Mouse (Mus musculus): ENCODE measurements around the gene Rgsl1. TPM values are rescaled to one million over a fixed set of nuclear protein-coding genes. Genes with fewer than 3 reads are reported as not detected.
"Not testable (repeated sequence)": the region's sequence is repeated elsewhere in the genome, so short reads cannot be mapped to it uniquely, and the experiment has no call there.

Rgsl1 gene
- polyA plus RNA-seq, 1 experiment from 2014 or later, result not detected

DNA sequence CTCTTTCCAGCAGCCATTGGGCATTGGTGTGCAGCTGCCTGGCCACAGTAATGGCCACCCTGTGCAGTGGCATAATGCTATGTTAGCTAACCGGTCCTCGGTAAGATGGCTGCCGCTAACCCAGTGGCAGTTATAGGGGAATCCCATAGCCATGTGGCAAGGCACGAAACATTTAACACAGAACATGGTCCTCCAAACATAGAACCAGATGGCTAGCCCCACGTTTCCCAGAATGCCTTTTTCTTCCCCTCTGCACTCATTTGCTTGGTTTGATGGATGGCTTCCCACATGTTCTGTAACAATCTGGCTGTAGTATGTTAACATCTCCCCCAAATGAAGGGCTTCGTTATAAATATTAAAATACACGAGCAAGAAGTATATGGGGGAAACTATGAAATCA, 67.7 kb downstream of the Rgsl1 start:
- no peaks in the 10 kb centered on the region for H3K36me3 ChIP-seq (ENCODE audit: control insufficient read depth, insufficient read depth, low read length)
- H3K9ac ChIP-seq (ENCODE audit: low read length), result no peak overlapping the region
- H3K4me3 ChIP-seq (ENCODE audit: control insufficient read depth in 1 of 2, insufficient read depth in 1 of 2, low read depth in 1 of 2, low read length in 2 of 2), result no peak overlapping the region
- no peak overlapping the region for H3K27ac ChIP-seq (replicated peaks in 1 of 2; ENCODE audit: control insufficient read depth in 1 of 2, insufficient read depth in 1 of 2, low read depth in 2 of 2, low read length in 2 of 2)
- WGBS, result 88% methylated on average over 7 of the region's 7 CpGs
- no peaks in the 10 kb centered on the region for H3K9me3 ChIP-seq (ENCODE audit: control insufficient read depth, low read length)
- H3K27me3 ChIP-seq (ENCODE audit: control insufficient read depth, insufficient read depth, low read length), result no peaks in the 10 kb centered on the region
- no peak for ATAC-seq (ENCODE audit: insufficient number of reproducible peaks, insufficient read depth, low FRiP score, low read depth)
- H3K4me1 ChIP-seq (ENCODE audit: control insufficient read depth in 2 of 2, insufficient read depth in 2 of 2, low read length in 2 of 2), result no peaks in the 10 kb centered on the region
- no peak overlapping the region for H3K4me2 ChIP-seq (ENCODE audit: low read length)

DNA sequence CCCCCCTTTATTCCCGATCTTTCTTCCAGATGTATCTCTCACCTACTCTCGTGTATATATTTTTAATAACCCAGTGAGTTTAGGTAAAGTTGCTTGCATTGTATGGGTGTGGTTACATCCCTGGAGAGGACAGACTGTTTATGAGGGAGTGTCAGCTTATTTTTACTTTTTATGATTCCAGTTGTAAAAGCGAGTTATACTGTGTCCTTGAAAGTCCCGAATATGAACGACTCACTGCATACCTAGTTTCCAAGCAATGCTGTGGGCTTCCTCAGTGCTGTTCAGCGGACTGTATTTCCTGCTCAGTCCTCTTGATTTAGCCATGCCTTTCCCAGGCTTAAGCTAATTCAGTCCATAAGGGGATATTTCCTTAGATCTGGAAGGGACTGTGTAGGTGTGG, 68.8 kb downstream of the Rgsl1 start:
- no peaks in the 10 kb centered on the region for H3K27me3 ChIP-seq (ENCODE audit: control insufficient read depth, insufficient read depth, low read length)
- ATAC-seq (ENCODE audit: insufficient number of reproducible peaks, insufficient read depth, low FRiP score, low read depth), result no peak
- 74% methylated on average over 6 of the region's 6 CpGs for WGBS
- H3K36me3 ChIP-seq (ENCODE audit: control insufficient read depth, insufficient read depth, low read length), result no peaks in the 10 kb centered on the region
- H3K27ac ChIP-seq (replicated peaks in 1 of 2; ENCODE audit: control insufficient read depth in 1 of 2, insufficient read depth in 1 of 2, low read depth in 2 of 2, low read length in 2 of 2), result no peak overlapping the region
- no peaks in the 10 kb centered on the region for H3K4me1 ChIP-seq (ENCODE audit: control insufficient read depth in 2 of 2, insufficient read depth in 2 of 2, low read length in 2 of 2)
- no peak overlapping the region for H3K4me2 ChIP-seq (ENCODE audit: low read length)
- H3K9ac ChIP-seq (ENCODE audit: low read length), result no peak overlapping the region
- no peaks in the 10 kb centered on the region for H3K9me3 ChIP-seq (ENCODE audit: control insufficient read depth, low read length)
- no peak overlapping the region for H3K4me3 ChIP-seq (ENCODE audit: control insufficient read depth in 1 of 2, insufficient read depth in 1 of 2, low read depth in 1 of 2, low read length in 2 of 2)

DNA sequence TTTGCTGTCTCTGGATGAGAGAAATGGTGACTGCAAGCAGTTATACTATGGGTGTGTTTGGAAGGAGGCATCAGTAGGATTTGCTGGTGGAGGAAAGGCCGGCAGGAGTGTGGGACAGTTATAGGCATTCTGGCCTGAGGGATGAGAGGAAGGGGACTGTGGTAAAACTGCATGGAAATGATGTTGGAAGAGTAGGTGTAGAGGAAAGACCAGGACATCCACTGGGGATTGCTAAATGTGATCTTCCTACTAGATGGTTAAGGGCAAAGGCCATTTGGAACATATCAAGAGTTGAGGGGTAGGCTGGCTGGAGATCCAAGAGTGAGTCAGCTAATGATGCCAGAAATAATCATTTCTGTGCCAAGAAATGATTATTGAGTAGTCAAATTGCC, 73.2 kb downstream of the Rgsl1 start:
- Histone ChIP-seq H3K9ac (ENCODE audit: low read length) (no peak overlapping the region), H3K9me3 (ENCODE audit: control insufficient read depth, low read length) (no peaks in the 10 kb centered on the region), H3K4me2 (ENCODE audit: low read length) (no peak overlapping the region), H3K27ac (replicated peaks in 1 of 2; ENCODE audit: control insufficient read depth in 1 of 2, insufficient read depth in 1 of 2, low read depth in 2 of 2, low read length in 2 of 2) (no peak overlapping the region), H3K4me1 (ENCODE audit: control insufficient read depth in 2 of 2, insufficient read depth in 2 of 2, low read length in 2 of 2) (peaks cover 4% of the 10 kb centered on the region in 2 experiments), H3K27me3 (ENCODE audit: control insufficient read depth, insufficient read depth, low read length) (no peaks in the 10 kb centered on the region), H3K36me3 (ENCODE audit: control insufficient read depth, insufficient read depth, low read length) (no peaks in the 10 kb centered on the region), H3K4me3 (ENCODE audit: control insufficient read depth in 1 of 2, insufficient read depth in 1 of 2, low read depth in 1 of 2, low read length in 2 of 2) (no peak overlapping the region)
- ATAC-seq (ENCODE audit: insufficient number of reproducible peaks, insufficient read depth, low FRiP score, low read depth), result no peak
- WGBS, result 84% methylated on average over 1 of the region's 1 CpGs

DNA sequence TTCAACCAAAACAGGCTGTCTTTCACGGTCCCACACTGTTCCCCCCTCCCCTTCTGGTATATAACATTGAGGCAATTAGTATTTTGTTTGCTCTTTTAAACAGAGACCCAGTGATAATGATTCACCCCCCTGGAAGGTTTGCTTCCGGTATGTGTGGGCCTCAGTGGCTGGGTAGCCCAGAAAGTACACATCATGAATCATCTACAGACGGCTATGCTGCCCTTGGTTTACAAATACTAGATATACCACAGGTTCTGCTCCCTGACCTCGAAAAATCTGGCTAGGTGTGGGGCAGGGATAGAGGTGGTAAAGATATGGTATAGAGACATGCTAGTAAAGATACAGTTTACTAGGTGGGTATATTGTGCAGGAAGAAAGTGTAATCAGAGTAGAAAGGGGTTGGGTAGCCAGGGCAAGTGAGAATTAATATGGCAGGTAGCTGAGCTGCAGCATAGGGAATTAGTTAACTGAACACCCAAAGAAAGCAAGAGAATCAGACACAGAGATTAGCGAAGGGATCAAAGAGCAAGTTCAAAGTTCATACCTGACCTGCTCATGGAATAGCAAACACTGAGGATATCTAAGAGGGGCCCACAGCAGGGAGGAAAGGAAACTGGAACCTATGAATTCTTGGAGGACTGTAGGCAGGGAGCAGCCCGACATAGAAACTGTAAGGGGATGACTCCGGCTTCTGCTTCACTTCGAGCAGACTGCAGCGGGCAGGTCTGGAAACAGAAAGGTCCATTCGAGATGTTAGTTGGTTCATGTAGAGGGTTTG, 73.8 kb downstream of the Rgsl1 start:
- Histone ChIP-seq H3K4me3 (ENCODE audit: control insufficient read depth in 1 of 2, insufficient read depth in 1 of 2, low read depth in 1 of 2, low read length in 2 of 2) (no peak overlapping the region), H3K9me3 (ENCODE audit: control insufficient read depth, low read length) (no peaks in the 10 kb centered on the region), H3K27me3 (ENCODE audit: control insufficient read depth, insufficient read depth, low read length) (no peaks in the 10 kb centered on the region), H3K9ac (ENCODE audit: low read length) (no peak overlapping the region), H3K27ac (replicated peaks in 1 of 2; ENCODE audit: control insufficient read depth in 1 of 2, insufficient read depth in 1 of 2, low read depth in 2 of 2, low read length in 2 of 2) (no peak overlapping the region), H3K4me2 (ENCODE audit: low read length) (no peak overlapping the region), H3K4me1 (ENCODE audit: control insufficient read depth in 2 of 2, insufficient read depth in 2 of 2, low read length in 2 of 2) (peaks cover 4 to 5% of the 10 kb centered on the region in 2 experiments), H3K36me3 (ENCODE audit: control insufficient read depth, insufficient read depth, low read length) (no peaks in the 10 kb centered on the region)
- ATAC-seq (ENCODE audit: insufficient number of reproducible peaks, insufficient read depth, low FRiP score, low read depth), result no peak
- WGBS, result 77% methylated on average over 10 of the region's 10 CpGs

DNA sequence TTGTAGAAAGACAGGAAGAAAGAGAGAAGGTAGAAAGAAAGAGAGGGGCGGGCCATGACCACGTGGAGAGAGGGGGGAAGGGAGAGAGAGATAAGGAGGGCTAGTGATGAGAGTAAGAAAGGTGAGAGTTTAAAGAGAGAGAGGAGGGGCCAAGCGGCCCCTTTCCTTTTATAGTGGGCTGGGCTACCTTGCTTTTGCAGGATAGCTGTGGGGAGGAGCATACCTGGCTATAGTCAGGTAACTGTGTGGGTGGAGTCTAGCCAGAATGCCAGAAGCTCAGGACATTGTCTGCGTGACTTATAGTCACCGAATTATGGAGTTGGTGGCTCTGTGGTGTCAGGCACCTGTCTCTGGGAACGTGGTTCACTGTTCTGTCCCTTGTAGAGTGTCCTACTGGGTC, 74.4 kb downstream of the Rgsl1 start:
- not testable (repeated sequence) for H3K36me3 ChIP-seq (ENCODE audit: control insufficient read depth, insufficient read depth, low read length); H3K4me3 ChIP-seq (ENCODE audit: control insufficient read depth in 1 of 2, insufficient read depth in 1 of 2, low read depth in 1 of 2, low read length in 2 of 2); ATAC-seq (ENCODE audit: insufficient number of reproducible peaks, insufficient read depth, low FRiP score, low read depth); H3K9me3 ChIP-seq (ENCODE audit: control insufficient read depth, low read length); H3K27me3 ChIP-seq (ENCODE audit: control insufficient read depth, insufficient read depth, low read length); H3K27ac ChIP-seq (replicated peaks in 1 of 2; ENCODE audit: control insufficient read depth in 1 of 2, insufficient read depth in 1 of 2, low read depth in 2 of 2, low read length in 2 of 2); H3K9ac ChIP-seq (ENCODE audit: low read length); H3K4me1 ChIP-seq (ENCODE audit: control insufficient read depth in 2 of 2, insufficient read depth in 2 of 2, low read length in 2 of 2); H3K4me2 ChIP-seq (ENCODE audit: low read length)
- WGBS, result 55% methylated on average over 6 of the region's 6 CpGs

DNA sequence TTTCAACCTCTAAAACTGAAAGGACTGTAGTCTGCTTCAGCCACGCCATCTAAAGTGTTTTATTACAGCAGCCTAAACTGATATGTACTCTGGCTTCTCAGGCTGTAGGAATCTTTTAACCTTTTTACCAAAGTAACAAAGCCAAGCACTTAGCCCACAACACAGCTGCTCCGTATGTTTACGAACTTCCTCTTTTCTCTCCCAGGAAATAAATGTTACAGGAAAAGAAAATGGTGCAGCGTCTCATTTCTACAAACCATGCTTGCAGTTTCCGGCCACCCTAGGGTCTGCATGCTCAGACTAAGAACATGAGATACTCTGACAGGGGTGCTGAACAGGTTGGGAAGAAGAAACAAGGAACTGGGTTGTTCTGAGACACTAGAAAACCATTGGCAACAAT, 75.5 kb downstream of the Rgsl1 start:
- no peak for ATAC-seq (ENCODE audit: insufficient number of reproducible peaks, insufficient read depth, low FRiP score, low read depth)
- H3K4me2 ChIP-seq (ENCODE audit: low read length), result no peak overlapping the region
- H3K4me3 ChIP-seq (ENCODE audit: control insufficient read depth in 1 of 2, insufficient read depth in 1 of 2, low read depth in 1 of 2, low read length in 2 of 2), result no peak overlapping the region
- H3K9ac ChIP-seq (ENCODE audit: low read length), result no peak overlapping the region
- no peaks in the 10 kb centered on the region for H3K36me3 ChIP-seq (ENCODE audit: control insufficient read depth, insufficient read depth, low read length)
- no peak overlapping the region for H3K27ac ChIP-seq (replicated peaks in 1 of 2; ENCODE audit: control insufficient read depth in 1 of 2, insufficient read depth in 1 of 2, low read depth in 2 of 2, low read length in 2 of 2)
- 84% methylated on average over 5 of the region's 5 CpGs for WGBS
- no peaks in the 10 kb centered on the region for H3K9me3 ChIP-seq (ENCODE audit: control insufficient read depth, low read length)
- peaks cover 4 to 5% of the 10 kb centered on the region in 2 experiments for H3K4me1 ChIP-seq (ENCODE audit: control insufficient read depth in 2 of 2, insufficient read depth in 2 of 2, low read length in 2 of 2)
- no peaks in the 10 kb centered on the region for H3K27me3 ChIP-seq (ENCODE audit: control insufficient read depth, insufficient read depth, low read length)

DNA sequence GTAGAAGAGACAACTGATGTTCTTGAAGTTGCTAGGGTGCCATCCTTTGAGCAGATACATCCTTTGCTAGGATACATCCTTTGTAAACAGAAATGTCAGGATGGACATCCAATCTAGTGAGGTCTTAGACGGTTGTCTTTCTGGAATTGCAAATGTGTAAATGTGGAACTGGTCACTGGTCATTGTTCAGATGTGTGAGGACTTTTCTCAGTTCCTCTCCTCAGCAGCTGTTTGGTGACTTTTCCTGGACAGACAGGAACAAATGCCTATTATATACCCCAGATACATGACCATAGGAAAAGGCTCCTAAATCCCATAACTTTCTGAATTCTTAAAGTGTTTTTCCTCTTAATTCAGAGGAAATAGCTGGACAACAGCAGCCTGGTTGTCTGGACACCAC, 76.7 kb downstream of the Rgsl1 start:
- H3K9me3 ChIP-seq (ENCODE audit: control insufficient read depth, low read length), result no peaks in the 10 kb centered on the region
- H3K36me3 ChIP-seq (ENCODE audit: control insufficient read depth, insufficient read depth, low read length), result peaks cover 4% of the 10 kb centered on the region; the same call in 1 of the 2 replicates
- no peaks in the 10 kb centered on the region for H3K27me3 ChIP-seq (ENCODE audit: control insufficient read depth, insufficient read depth, low read length)
- H3K27ac ChIP-seq (replicated peaks in 1 of 2; ENCODE audit: control insufficient read depth in 1 of 2, insufficient read depth in 1 of 2, low read depth in 2 of 2, low read length in 2 of 2), result no peak overlapping the region
- 83% methylated on average over 1 of the region's 1 CpGs for WGBS
- H3K4me2 ChIP-seq (ENCODE audit: low read length), result no peak overlapping the region
- ATAC-seq (ENCODE audit: insufficient number of reproducible peaks, insufficient read depth, low FRiP score, low read depth), result no peak
- no peak overlapping the region for H3K4me3 ChIP-seq (ENCODE audit: control insufficient read depth in 1 of 2, insufficient read depth in 1 of 2, low read depth in 1 of 2, low read length in 2 of 2)
- H3K9ac ChIP-seq (ENCODE audit: low read length), result no peak overlapping the region
- peaks cover 4 to 7% of the 10 kb centered on the region in 2 experiments for H3K4me1 ChIP-seq (ENCODE audit: control insufficient read depth in 2 of 2, insufficient read depth in 2 of 2, low read length in 2 of 2)

DNA sequence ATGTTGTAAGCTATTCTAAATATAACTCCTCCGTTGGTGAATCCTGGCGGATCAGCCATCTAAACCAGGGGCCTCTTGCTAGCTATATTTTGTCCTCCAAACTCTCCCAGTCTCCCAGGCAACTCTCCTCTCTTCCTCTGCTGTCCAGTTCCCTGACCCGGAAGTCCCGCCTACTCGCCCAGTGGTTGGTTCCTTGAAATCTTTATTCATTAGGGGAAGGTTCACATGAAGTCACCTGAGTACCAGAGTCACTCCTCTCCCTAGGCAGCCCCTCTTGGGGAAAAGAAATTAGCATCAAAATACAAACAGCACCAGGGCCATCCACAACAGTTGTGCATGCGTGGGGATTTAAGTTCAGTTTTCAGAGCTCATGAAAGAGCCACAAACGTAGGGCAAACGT, 77.6 kb downstream of the Rgsl1 start:
- H3K4me1 ChIP-seq (ENCODE audit: control insufficient read depth in 2 of 2, insufficient read depth in 2 of 2, low read length in 2 of 2), result peaks cover 4 to 7% of the 10 kb centered on the region in 2 experiments
- H3K36me3 ChIP-seq (ENCODE audit: control insufficient read depth, insufficient read depth, low read length), result peaks cover 14% of the 10 kb centered on the region
- H3K9me3 ChIP-seq (ENCODE audit: control insufficient read depth, low read length), result no peaks in the 10 kb centered on the region
- no peaks in the 10 kb centered on the region for H3K27me3 ChIP-seq (ENCODE audit: control insufficient read depth, insufficient read depth, low read length)
- H3K9ac ChIP-seq (ENCODE audit: low read length), result no peak overlapping the region
- no peak overlapping the region for H3K27ac ChIP-seq (replicated peaks in 1 of 2; ENCODE audit: control insufficient read depth in 1 of 2, insufficient read depth in 1 of 2, low read depth in 2 of 2, low read length in 2 of 2)
- 42% methylated on average over 8 of the region's 8 CpGs for WGBS
- H3K4me2 ChIP-seq (ENCODE audit: low read length), result no peak overlapping the region
- no peak overlapping the region for H3K4me3 ChIP-seq (ENCODE audit: control insufficient read depth in 1 of 2, insufficient read depth in 1 of 2, low read depth in 1 of 2, low read length in 2 of 2)
- no peak for ATAC-seq (ENCODE audit: insufficient number of reproducible peaks, insufficient read depth, low FRiP score, low read depth)
